Mouse (Mus musculus): ENCODE data around the gene Tmem165.

- no peak for TF ChIP-seq CTCF (IDR thresholded peaks at IDR 0.05; ENCODE audit: insufficient read depth, low read depth, low read length)
- no peak for TF ChIP-seq POLR2A (IDR thresholded peaks at IDR 0.05; ENCODE audit: insufficient read depth, low read depth, low read length)
These were observed 29.1 kb upstream of the Tmem165 start for GRCm38 (mm10) chr5:76154434-76155165.
